Mouse (Mus musculus): ENCODE measurements at regions not wholly inside any gene's neighbourhood (a gene's known extent, or its start where the extent isn't known, plus 50 kb on each side); places are given as distances from the start of the nearest gene placed in this dataset.
A peak's percentile ranks its signal among the peaks of the same experiment; 100 is the strongest.

DNA sequence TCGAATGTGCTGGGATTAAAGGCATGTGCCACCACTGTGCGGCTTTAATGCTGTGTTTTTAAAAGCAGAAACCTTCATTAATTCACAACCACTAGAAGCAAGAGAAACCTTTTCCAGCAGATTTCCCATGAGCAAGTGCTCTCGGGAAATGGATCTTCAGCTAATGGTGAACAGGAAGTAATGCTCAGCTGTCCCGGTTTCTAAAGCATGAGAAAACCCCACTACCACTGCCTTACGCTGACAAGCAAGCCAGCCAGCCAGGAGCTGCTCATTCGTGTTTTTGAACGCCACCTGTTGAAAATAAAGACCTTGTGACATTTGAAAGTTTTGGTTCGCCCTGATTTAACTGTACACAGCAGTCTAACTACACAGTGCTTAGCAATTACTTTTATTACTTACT lies 1324.7 kb upstream of the Zeb2 start:
- DNase-seq (ENCODE audit: low spot score): no peak
- WGBS: 78% methylated on average over 8 of the region's 8 CpGs
- H3K4me1 ChIP-seq (ENCODE audit: insufficient read depth, low read depth, low read length): peaks cover 4% of the 10 kb centered on the region; the same call in 1 of the 2 replicates
- no peak overlapping the region for H3K4me3 ChIP-seq (ENCODE audit: low read depth, low read length)
- H3K4me2 ChIP-seq (replicated peaks; ENCODE audit: low read depth, low read length): no peak overlapping the region
- no peak for ATAC-seq
- no peak for TF ChIP-seq CTCF (IDR thresholded peaks at IDR 0.05)
- H3K27ac ChIP-seq (ENCODE audit: low read length): peak overlapping the region; percentile 81; the same call in 1 of the 2 replicates
- no peak overlapping the region for H3K9ac ChIP-seq (replicated peaks; ENCODE audit: low read depth)
- H3K36me3 ChIP-seq (ENCODE audit: insufficient read depth, low read length): no peaks in the 10 kb centered on the region
- no peaks in the 10 kb centered on the region for H3K27me3 ChIP-seq (replicated peaks; ENCODE audit: insufficient read depth, low read length)
- no peaks in the 10 kb centered on the region for H3K9me3 ChIP-seq (ENCODE audit: low read length)

DNA sequence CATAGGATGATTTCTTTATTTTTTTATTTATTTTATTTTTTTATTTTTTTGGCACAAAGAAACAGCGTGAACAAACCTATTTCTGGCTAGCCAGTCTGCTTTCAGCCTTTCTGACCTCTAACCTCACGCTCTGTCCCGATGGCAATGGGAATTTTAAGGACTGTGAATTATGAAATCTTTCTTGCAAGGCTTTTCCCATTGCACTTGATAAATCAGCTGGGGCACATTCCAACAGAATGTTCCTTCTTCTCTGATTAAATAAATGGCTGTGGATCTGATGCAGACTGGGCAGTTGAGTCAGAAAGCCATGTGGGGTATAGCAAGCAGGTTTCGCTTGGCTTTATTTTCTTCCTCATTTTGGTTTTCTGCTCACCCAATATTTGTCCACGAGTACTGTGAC lies 1324.2 kb upstream of the Zeb2 start:
- DNase-seq (ENCODE audit: low spot score): peak; percentile 59
- H3K9me3 ChIP-seq (ENCODE audit: low read length): no peaks in the 10 kb centered on the region
- no peak overlapping the region for H3K27ac ChIP-seq (ENCODE audit: low read length)
- H3K9ac ChIP-seq (replicated peaks; ENCODE audit: low read depth): no peak overlapping the region
- no peak for ATAC-seq
- no peaks in the 10 kb centered on the region for H3K27me3 ChIP-seq (replicated peaks; ENCODE audit: insufficient read depth, low read length)
- H3K4me3 ChIP-seq (ENCODE audit: low read depth, low read length): no peak overlapping the region
- TF ChIP-seq CTCF (IDR thresholded peaks at IDR 0.05) (no peak), EP300 (IDR thresholded peaks at IDR 0.05) (no peak)
- H3K4me1 ChIP-seq (ENCODE audit: insufficient read depth, low read depth, low read length): peaks cover 4% of the 10 kb centered on the region; the same call in 1 of the 2 replicates
- no peaks in the 10 kb centered on the region for H3K36me3 ChIP-seq (ENCODE audit: insufficient read depth, low read length)
- 73% methylated on average over 5 of the region's 5 CpGs for WGBS
- H3K4me2 ChIP-seq (replicated peaks; ENCODE audit: low read depth, low read length): no peak overlapping the region

DNA sequence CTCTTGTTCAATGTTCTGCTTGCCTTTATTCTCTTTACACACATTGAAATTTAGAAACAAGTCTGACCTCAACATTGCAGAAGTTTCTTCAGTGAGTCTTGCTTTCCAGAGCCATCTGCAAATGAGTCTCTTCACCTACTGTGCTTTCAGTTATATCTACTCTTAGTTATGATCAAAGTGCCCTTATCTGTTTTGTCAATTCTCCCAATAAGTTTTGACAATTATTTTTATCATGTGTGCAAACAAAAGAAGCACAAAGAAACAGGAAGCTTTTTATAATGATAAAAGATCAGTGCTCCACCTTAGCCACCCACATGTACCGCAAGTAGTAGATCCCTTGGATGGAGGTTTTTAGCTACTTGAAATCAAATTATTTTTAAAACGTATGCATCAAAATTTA lies 1322.8 kb upstream of the Zeb2 start:
- Histone ChIP-seq H3K27me3 (replicated peaks; ENCODE audit: insufficient read depth, low read length) (no peaks in the 10 kb centered on the region), H3K36me3 (ENCODE audit: insufficient read depth, low read length) (no peaks in the 10 kb centered on the region), H3K9me3 (ENCODE audit: low read length) (no peaks in the 10 kb centered on the region), H3K27ac (ENCODE audit: low read length) (no peak overlapping the region), H3K4me2 (replicated peaks; ENCODE audit: low read depth, low read length) (no peak overlapping the region), H3K4me1 (ENCODE audit: insufficient read depth, low read depth, low read length) (peaks cover 4% of the 10 kb centered on the region; the same call in 1 of the 2 replicates), H3K4me3 (ENCODE audit: low read depth, low read length) (no peak overlapping the region), H3K9ac (replicated peaks; ENCODE audit: low read depth) (no peak overlapping the region)
- DNase-seq (ENCODE audit: low spot score) (no peak), ATAC-seq (no peak)
- WGBS: 93% methylated on average over 2 of the region's 2 CpGs
- no peak for TF ChIP-seq EP300 (IDR thresholded peaks at IDR 0.05)
- no peak for TF ChIP-seq CTCF (IDR thresholded peaks at IDR 0.05)

DNA sequence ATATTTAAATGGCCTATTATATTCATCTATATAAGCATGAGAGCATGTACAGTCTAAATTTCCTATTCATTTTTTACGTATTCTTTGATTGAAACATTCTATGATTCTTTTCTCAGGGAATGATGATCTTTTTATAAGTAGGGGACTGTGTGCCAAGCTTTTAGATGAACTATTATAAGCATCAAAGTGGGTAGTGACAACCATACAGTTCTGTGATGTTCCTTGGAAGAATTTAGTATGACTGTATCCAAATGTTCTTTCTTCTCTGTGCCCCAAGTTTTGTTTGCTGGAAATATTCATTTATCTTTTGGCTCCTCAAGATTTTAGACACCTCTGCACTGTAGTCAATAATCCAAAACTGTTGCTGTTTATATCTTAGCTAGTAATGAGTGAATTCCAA lies 1301.1 kb upstream of the Zeb2 start:
- Histone ChIP-seq H3K9ac (replicated peaks; ENCODE audit: low read depth) (no peak overlapping the region), H3K9me3 (ENCODE audit: low read length) (no peaks in the 10 kb centered on the region), H3K4me2 (replicated peaks; ENCODE audit: low read depth, low read length) (no peak overlapping the region), H3K4me3 (ENCODE audit: low read depth, low read length) (no peak overlapping the region), H3K4me1 (ENCODE audit: insufficient read depth, low read depth, low read length) (no peaks in the 10 kb centered on the region), H3K27me3 (replicated peaks; ENCODE audit: insufficient read depth, low read length) (no peaks in the 10 kb centered on the region), H3K27ac (ENCODE audit: low read length) (no peak overlapping the region), H3K36me3 (ENCODE audit: insufficient read depth, low read length) (no peaks in the 10 kb centered on the region)
- TF ChIP-seq CTCF (IDR thresholded peaks at IDR 0.05) (no peak), EP300 (IDR thresholded peaks at IDR 0.05) (no peak)
- DNase-seq (ENCODE audit: low spot score): no peak
- WGBS: 96% methylated on average over 1 of the region's 1 CpGs
- no peak for ATAC-seq

DNA sequence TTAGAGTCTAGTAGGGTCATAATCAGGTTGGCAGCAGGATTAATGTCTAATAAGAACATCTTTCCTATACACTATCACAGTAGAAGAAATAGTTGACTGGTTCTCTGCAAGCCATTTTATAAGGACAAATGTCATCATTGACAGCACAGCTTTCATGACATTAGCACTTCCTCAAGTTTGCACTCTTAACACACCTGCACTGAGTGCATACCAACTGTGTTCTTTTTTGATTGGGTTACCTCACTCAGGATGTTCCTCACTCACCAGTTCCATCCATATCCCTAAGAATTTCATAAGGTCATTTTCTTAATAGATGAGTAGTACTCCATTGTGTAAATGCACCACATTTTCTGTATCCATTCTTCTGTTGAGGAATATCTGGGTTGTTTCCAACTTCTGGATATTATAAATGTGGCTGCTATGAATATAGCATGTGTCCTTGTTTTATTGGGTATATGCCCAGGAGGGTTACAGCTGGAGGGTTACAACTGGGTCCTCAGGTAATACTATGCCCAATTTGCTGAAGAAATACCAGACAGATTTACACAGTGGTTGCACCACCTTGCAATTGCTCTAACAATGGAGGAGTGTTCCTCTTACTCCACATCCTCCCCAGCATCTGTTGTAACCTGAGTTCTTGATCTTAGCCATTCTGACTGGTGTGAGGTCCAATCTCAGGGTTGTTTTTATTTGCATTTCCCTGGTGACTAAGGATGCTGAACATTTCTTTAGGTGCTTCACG lies 1285.3 kb upstream of the Zeb2 start:
- DNase-seq (ENCODE audit: low spot score): no peak
- no peak for ATAC-seq
- no peaks in the 10 kb centered on the region for H3K9me3 ChIP-seq (ENCODE audit: low read length)
- H3K9ac ChIP-seq (replicated peaks; ENCODE audit: low read depth): no peak overlapping the region
- no peak overlapping the region for H3K4me3 ChIP-seq (ENCODE audit: low read depth, low read length)
- TF ChIP-seq CTCF (IDR thresholded peaks at IDR 0.05): no peak
- TF ChIP-seq EP300 (IDR thresholded peaks at IDR 0.05): no peak
- no peak overlapping the region for H3K27ac ChIP-seq (ENCODE audit: low read length)
- H3K4me1 ChIP-seq (ENCODE audit: insufficient read depth, low read depth, low read length): no peaks in the 10 kb centered on the region
- WGBS: 78% methylated on average over 1 of the region's 1 CpGs
- H3K36me3 ChIP-seq (ENCODE audit: insufficient read depth, low read length): no peaks in the 10 kb centered on the region
- no peaks in the 10 kb centered on the region for H3K27me3 ChIP-seq (replicated peaks; ENCODE audit: insufficient read depth, low read length)
- no peak overlapping the region for H3K4me2 ChIP-seq (replicated peaks; ENCODE audit: low read depth, low read length)

DNA sequence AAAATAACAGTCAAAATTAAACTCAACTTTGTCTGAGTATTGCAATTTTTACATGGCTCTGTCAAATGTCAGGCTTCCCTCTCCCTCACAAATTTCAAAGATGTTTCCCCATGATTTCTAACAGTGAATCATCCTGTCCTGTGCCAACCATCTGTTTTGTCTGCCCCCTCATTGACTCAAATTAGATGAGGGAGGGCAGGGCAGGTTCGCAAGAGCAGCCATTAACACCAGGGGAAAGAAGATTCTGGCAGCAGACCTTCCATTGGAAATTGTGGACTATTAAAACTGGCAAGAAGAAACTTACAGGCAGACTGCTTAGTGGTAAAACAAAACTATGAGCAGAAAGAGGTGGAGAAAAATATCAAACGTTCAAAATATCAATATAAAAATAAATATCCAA lies 1277.0 kb upstream of the Zeb2 start:
- Histone ChIP-seq H3K4me2 (replicated peaks; ENCODE audit: low read depth, low read length) (no peak overlapping the region), H3K9ac (replicated peaks; ENCODE audit: low read depth) (no peak overlapping the region), H3K9me3 (ENCODE audit: low read length) (no peaks in the 10 kb centered on the region), H3K4me3 (ENCODE audit: low read depth, low read length) (no peak overlapping the region), H3K27ac (ENCODE audit: low read length) (no peak overlapping the region), H3K27me3 (replicated peaks; ENCODE audit: insufficient read depth, low read length) (no peaks in the 10 kb centered on the region), H3K36me3 (ENCODE audit: insufficient read depth, low read length) (no peaks in the 10 kb centered on the region), H3K4me1 (ENCODE audit: insufficient read depth, low read depth, low read length) (no peaks in the 10 kb centered on the region)
- DNase-seq (ENCODE audit: low spot score): no peak
- TF ChIP-seq EP300 (IDR thresholded peaks at IDR 0.05) (no peak), CTCF (IDR thresholded peaks at IDR 0.05) (no peak)
- WGBS: 70% methylated on average over 2 of the region's 2 CpGs
- ATAC-seq: no peak

All from lung, postnatal 0 days (tissue).